Mouse (Mus musculus): ENCODE data around the gene Gm6993. TPM values are rescaled to one million over a fixed set of nuclear protein-coding genes. Genes with fewer than 3 reads are reported as not detected.

Gene Gm6993
- polyA plus RNA-seq (2012; rRNA removed), result not detected in 2 replicates

DNA sequence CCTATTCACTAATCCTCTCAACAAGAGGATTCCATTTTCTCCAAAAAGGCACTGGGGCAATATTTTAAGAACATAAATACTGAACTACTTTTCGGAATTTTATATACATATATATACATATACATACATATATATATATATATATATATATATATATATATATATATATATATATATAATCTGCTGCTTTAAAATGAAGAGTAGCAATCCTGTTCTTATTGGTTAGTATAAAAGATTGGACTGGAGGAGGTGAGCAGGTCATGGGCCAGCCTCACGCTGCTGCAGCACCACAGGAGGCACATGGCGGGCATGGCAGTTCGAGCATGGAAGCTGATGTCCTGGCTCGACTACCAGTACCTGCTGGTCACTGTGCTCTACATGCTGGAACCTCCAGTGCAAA lies at the start of gene Gm6993:
Gene Gm6993 (plus strand): TSS at position 301 of the 400 bp plus-strand sequence.

GRCm38 (mm10) chr12:31265005-31265721 lies 24.6 kb downstream of the Gm6993 start, which contains the start of gene Lamb1:
Gene Lamb1 (plus strand): TSS chr12:31265234.

Other genes with a start within 250 kb of the Gm6993 start
- 0.15 and 0.18 TPM in 2 replicates for gene Fam110c, start 166.9 kb upstream of the Gm6993 start, polyA plus RNA-seq (2012; rRNA removed)
- gene Lamb1, start 24.5 kb downstream of the Gm6993 start, polyA plus RNA-seq (2012; rRNA removed), result 25.4 and 35.4 TPM in 2 replicates
- 86.7 and 95.0 TPM in 2 replicates for gene Dld, start 110.7 kb downstream of the Gm6993 start, polyA plus RNA-seq (2012; rRNA removed)
- 0.05 TPM in 1 of 2 replicates, not detected in the other for gene Slc26a3, start 150.1 kb downstream of the Gm6993 start, polyA plus RNA-seq (2012; rRNA removed)

All from central nervous system, embryonic 11.5 days (tissue).